Mouse (Mus musculus): ENCODE data around the gene Nat8f3. TPM values are rescaled to one million over a fixed set of nuclear protein-coding genes. Genes with fewer than 3 reads are reported as not detected.

Gene Nat8f3
- not detected for total RNA-seq (2023)

DNA sequence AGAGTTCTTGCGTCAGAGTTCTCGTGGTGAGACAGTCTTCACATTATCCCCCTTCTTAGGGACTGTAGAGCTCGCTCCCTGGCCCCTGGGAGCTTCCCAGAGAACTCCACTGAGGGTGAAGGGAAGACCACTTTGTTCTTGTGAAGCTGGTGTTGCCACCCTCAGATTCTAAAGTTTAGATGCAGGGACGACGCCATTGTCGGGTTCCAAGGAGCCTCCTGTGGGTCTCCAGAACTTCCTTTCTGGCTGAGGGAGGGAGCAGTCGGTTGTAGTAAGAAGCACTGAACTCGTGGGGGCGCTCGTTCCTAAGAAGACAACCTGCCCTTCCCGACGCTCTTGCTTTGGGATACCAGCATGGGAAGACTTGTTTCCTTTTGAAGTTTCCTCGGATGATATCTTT is at the start of gene Nat8f3:
Nat8f3 (minus strand) TSS at position 223 of the 400 bp plus-strand sequence.

DNA sequence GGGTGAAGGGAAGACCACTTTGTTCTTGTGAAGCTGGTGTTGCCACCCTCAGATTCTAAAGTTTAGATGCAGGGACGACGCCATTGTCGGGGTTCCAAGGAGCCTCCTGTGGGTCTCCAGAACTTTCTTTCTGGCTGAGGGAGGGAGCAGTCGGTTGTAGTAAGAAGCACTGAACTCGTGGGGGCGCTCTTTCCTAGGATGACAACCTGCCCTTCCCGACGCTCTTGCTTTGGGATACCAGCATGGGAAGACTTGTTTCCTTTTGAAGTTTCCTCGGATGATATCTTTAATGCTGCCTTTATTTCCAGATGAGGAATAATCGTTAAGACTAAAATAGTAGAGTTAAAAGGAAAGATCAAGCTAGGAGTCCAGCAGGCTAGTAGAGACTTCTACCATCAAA is 52.4 kb downstream of the Nat8f3 start, which contains the start of gene Nat8f7:
Nat8f7 (minus strand) TSS at position 101 of the 400 bp plus-strand sequence.

Other genes with a start within 250 kb of the Nat8f3 start
- gene Alms1, start 178.2 kb downstream of the Nat8f3 start, total RNA-seq (2023) = 4.2 TPM
- not detected for gene Nat8f7, start 52.5 kb downstream of the Nat8f3 start, total RNA-seq (2023)
- not detected for gene Nat8f6, start 55.2 kb upstream of the Nat8f3 start, total RNA-seq (2023)
- gene Nat8f5, start 55.2 kb upstream of the Nat8f3 start, total RNA-seq (2023) = not detected
- gene Nat8, start 66.3 kb upstream of the Nat8f3 start, total RNA-seq (2023) = not detected
- gene Nat8f2, start 103.4 kb upstream of the Nat8f3 start, total RNA-seq (2023) = 0.56 TPM
- 3.4 TPM for gene Nat8f4, start 139.1 kb upstream of the Nat8f3 start, total RNA-seq (2023)
- 22.9 TPM for gene Tprkb, start 146.1 kb upstream of the Nat8f3 start, total RNA-seq (2023)
- 2.2 TPM for gene Nat8f1, start 149.9 kb upstream of the Nat8f3 start, total RNA-seq (2023)
- gene Dusp11, start 195.9 kb upstream of the Nat8f3 start, total RNA-seq (2023) = 245 TPM

All from CD4-positive naive resting alpha-beta T cell, adult 76 days (primary cell).